In the genomic region with DNA sequence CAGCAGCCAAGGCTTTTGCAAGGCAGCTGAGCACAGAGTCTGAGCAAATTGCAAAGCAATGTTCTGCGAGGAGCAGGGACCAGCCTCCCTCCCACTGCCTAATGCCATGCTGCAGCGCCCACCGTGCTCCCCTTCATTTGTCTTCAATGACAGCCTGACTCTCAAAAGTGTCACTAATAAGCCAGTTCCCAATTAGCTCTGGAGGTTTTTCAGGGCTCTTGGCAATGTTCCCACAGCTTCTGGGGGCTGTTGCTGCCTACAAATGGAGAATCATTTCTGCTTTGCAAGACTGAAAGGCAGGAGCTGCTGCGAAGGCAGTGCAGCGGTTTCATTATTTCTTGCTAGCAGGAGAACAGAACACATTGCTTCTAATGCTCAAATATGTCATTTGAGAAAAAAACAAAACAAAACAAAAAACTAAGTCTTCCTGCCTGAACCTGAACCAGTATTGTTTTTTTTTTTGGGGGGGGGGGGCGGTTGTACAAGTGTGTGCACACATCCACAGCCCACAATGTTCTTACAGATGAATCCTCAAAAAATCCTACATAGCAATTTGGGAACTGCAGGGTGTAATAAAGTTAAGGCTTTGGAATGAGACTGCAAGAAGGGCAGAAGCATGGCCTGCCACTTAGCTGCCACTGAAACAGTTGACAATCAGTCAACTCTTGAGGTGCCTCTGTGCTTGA, we compare ENCODE assay signal across 10 mouse cellular contexts.
DNase-seq lines count a peak whose midpoint lies in the region; ATAC-seq and TF ChIP-seq lines count a peak whose summit lies in the region.
"Had no signal": no experiment of that assay in that cellular context is flagged by ENCODE, and none has a peak within 500 bp of the region (broad histone marks: within the 10 kb centered on the region; RNA-seq: fewer than 3 reads in every experiment).

No protein-coding gene starts in this region.

- H3K27me3 ChIP-seq in forebrain, embryonic 15.5 days, result no peaks in the 10 kb centered on the region
- H3K27me3 ChIP-seq: liver, embryonic 15.5 days had no signal

- H3K9ac ChIP-seq in forebrain, embryonic 15.5 days (replicated peaks), result no peak overlapping the region
- H3K9ac ChIP-seq: liver, embryonic 15.5 days had no signal

- ATAC-seq in forebrain, embryonic 15.5 days (replicated peaks), result peak; percentile 98

- H3K36me3 ChIP-seq in forebrain, embryonic 15.5 days, result no peaks in the 10 kb centered on the region
- H3K36me3 ChIP-seq: liver, embryonic 15.5 days had no signal

- TF ChIP-seq POLR2A in olfactory bulb, adult 2 months (IDR thresholded peaks at IDR 0.05; ENCODE audit: insufficient read depth, low read depth, low read length), result no peak

- H3K4me1 ChIP-seq in forebrain, embryonic 15.5 days, result peaks cover 21% of the 10 kb centered on the region
- peaks cover 2% of the 10 kb centered on the region for H3K4me1 ChIP-seq in olfactory bulb, adult 2 months (ENCODE audit: control insufficient read depth, insufficient read depth, low read length)
- H3K4me1 ChIP-seq: liver, embryonic 15.5 days had no signal

- peak overlapping the region; percentile 31 for H3K4me2 ChIP-seq in forebrain, embryonic 15.5 days (replicated peaks)
- H3K4me2 ChIP-seq: liver, embryonic 15.5 days had no signal

- H3K4me3 ChIP-seq in forebrain, embryonic 15.5 days, result 0 out of 2 replicates have a peak overlapping the region, but pooled peaks have one; percentile 14
- H3K4me3 ChIP-seq in olfactory bulb, adult 2 months (ENCODE audit: insufficient read depth, low read depth, low read length), result no peak overlapping the region
- H3K4me3 ChIP-seq: liver, embryonic 15.5 days had no signal

- H3K9me3 ChIP-seq in forebrain, embryonic 15.5 days, result no peaks in the 10 kb centered on the region
- H3K9me3 ChIP-seq: liver, embryonic 15.5 days had no signal

- WGBS in forebrain, embryonic 15.5 days, result 3% methylated on average over 6 of the region's 6 CpGs
- WGBS in olfactory bulb, adult 2 months, result 14% methylated on average over 6 of the region's 6 CpGs

- peak; percentile 65 to 67 for DNase-seq in cerebellum, postnatal 14 days
- DNase-seq in cerebellum, adult 11-12 months, result no peak
- peak; percentile 62 to 74 for DNase-seq in layer of hippocampus, postnatal 25 days (ENCODE audit: extremely low spot score in 1 of 2, low spot score in 1 of 2)
- DNase-seq in lung, postnatal 36 days, result no peak
- no peak for DNase-seq in adipocyte (ENCODE audit: low spot score)
- DNase-seq in ovary, adult 18-20 months (ENCODE audit: low spot score), result no peak
- DNase-seq: heart, adult 18-20 months had no signal

- H3K27ac ChIP-seq in forebrain, embryonic 15.5 days (replicated peaks), result peak overlapping the region; percentile 85
- peak overlapping the region; percentile 97 for H3K27ac ChIP-seq in olfactory bulb, adult 2 months (ENCODE audit: insufficient read depth, low read depth, low read length)
- H3K27ac ChIP-seq: liver, embryonic 15.5 days had no signal

- no peak for TF ChIP-seq CTCF in olfactory bulb, adult 2 months (IDR thresholded peaks at IDR 0.05; ENCODE audit: insufficient read depth, low read depth, low read length)

Comparison
In these comparisons a context has a peak if more than half of its experiments do, and no peak if none do; other contexts are left out.
1. DNase-seq: peak in cerebellum, postnatal 14 days (2 of 2) and layer of hippocampus, postnatal 25 days (2 of 2); none in cerebellum, adult 11-12 months (single experiment), lung, postnatal 36 days (single experiment), adipocyte (single experiment) and ovary, adult 18-20 months (single experiment).